Mouse (Mus musculus): ENCODE data around the gene Recql5. TPM values are rescaled to one million over a fixed set of nuclear protein-coding genes. Genes with fewer than 3 reads are reported as not detected.
"Not testable (repeated sequence)": the region's sequence is repeated elsewhere in the genome, so short reads cannot be mapped to it uniquely, and the experiment has no call there.

Recql5 gene
- total RNA-seq, 2 experiments from 2014 or later = 17.1 to 20.9 TPM

GRCm38 (mm10) chr11:115878071-115878470 lies 55.2 kb downstream of the Recql5 start:
- intact Hi-C loops (cut with DNase I) = no loop called here

GRCm38 (mm10) chr11:115877174-115877755 lies 56.0 kb downstream of the Recql5 start:
- intact Hi-C loops (cut with DNase I) = no loop called here
- DNase-seq (ENCODE audit: extremely low spot score in 1 of 2, low spot score in 2 of 2) = no peak

More at GRCm38 (mm10) chr11:115878071-115878470, 55.2 kb downstream of the Recql5 start:
- DNase-seq (ENCODE audit: extremely low spot score in 1 of 2, low spot score in 2 of 2) = no peak

- intact Hi-C loops (cut with DNase I) = no loop called here
- DNase-seq (ENCODE audit: extremely low spot score in 1 of 2, low spot score in 2 of 2) = no peak
These were observed 56.8 kb downstream of the Recql5 start for GRCm38 (mm10) chr11:115876438-115876837.

- intact Hi-C loops (cut with DNase I) = no loop called here
These were observed 57.3 kb downstream of the Recql5 start for GRCm38 (mm10) chr11:115875935-115876334.

GRCm38 (mm10) chr11:115872437-115872836 lies 60.8 kb downstream of the Recql5 start:
- intact Hi-C loops (cut with DNase I) = no loop called here

More at GRCm38 (mm10) chr11:115875935-115876334, 57.3 kb downstream of the Recql5 start:
- no peak for DNase-seq (ENCODE audit: extremely low spot score in 1 of 2, low spot score in 2 of 2)

GRCm38 (mm10) chr11:115869393-115869792 lies 63.9 kb downstream of the Recql5 start:
- intact Hi-C loops (cut with DNase I) = no loop called here

More at GRCm38 (mm10) chr11:115872437-115872836, 60.8 kb downstream of the Recql5 start:
- DNase-seq (ENCODE audit: extremely low spot score in 1 of 2, low spot score in 2 of 2) = no peak

GRCm38 (mm10) chr11:115863895-115864294 lies 69.4 kb downstream of the Recql5 start:
- intact Hi-C loops (cut with DNase I) = no loop called here

More at GRCm38 (mm10) chr11:115869393-115869792, 63.9 kb downstream of the Recql5 start:
- DNase-seq (ENCODE audit: extremely low spot score in 1 of 2, low spot score in 2 of 2) = no peak

GRCm38 (mm10) chr11:115859143-115859945 lies 73.9 kb downstream of the Recql5 start:
- peak; percentile 60 to 93 for DNase-seq (ENCODE audit: extremely low spot score in 1 of 2, low spot score in 2 of 2)
- intact Hi-C loops (cut with DNase I) = no loop called here

More at GRCm38 (mm10) chr11:115863895-115864294, 69.4 kb downstream of the Recql5 start:
- DNase-seq (ENCODE audit: extremely low spot score in 1 of 2, low spot score in 2 of 2) = no peak

- intact Hi-C loops (cut with DNase I) = no loop called here
These were observed 74.9 kb downstream of the Recql5 start, which contains the start of gene Myo15b for GRCm38 (mm10) chr11:115858354-115858753. Gene Myo15b, plus strand, starts transcription at chr11:115858406.

GRCm38 (mm10) chr11:115857936-115858335 lies 75.3 kb downstream of the Recql5 start:
- intact Hi-C loops (cut with DNase I) = no loop called here
- no peak for DNase-seq (ENCODE audit: extremely low spot score in 1 of 2, low spot score in 2 of 2)

More at GRCm38 (mm10) chr11:115858354-115858753, 74.9 kb downstream of the Recql5 start, which contains the start of gene Myo15b:
- DNase-seq (ENCODE audit: extremely low spot score in 1 of 2, low spot score in 2 of 2) = no peak

- intact Hi-C loops (cut with DNase I); DNase-seq (ENCODE audit: extremely low spot score in 1 of 2, low spot score in 2 of 2): not testable (repeated sequence)
These were observed 76.1 kb downstream of the Recql5 start for GRCm38 (mm10) chr11:115857146-115857545.

GRCm38 (mm10) chr11:115854674-115855073 lies 78.6 kb downstream of the Recql5 start:
- no peak for DNase-seq (ENCODE audit: extremely low spot score in 1 of 2, low spot score in 2 of 2)
- intact Hi-C loops (cut with DNase I) = no loop called here

- intact Hi-C loops (cut with DNase I) = no loop called here
- DNase-seq (ENCODE audit: extremely low spot score in 1 of 2, low spot score in 2 of 2) = no peak
These were observed 87.5 kb downstream of the Recql5 start for GRCm38 (mm10) chr11:115845819-115846218.

GRCm38 (mm10) chr11:115844240-115844639 lies 89.0 kb downstream of the Recql5 start:
- intact Hi-C loops (cut with DNase I) = no loop called here
- DNase-seq (ENCODE audit: extremely low spot score in 1 of 2, low spot score in 2 of 2) = no peak

GRCm38 (mm10) chr11:115843891-115844239 lies 89.4 kb downstream of the Recql5 start:
- intact Hi-C loops (cut with DNase I) = no loop called here

GRCm38 (mm10) chr11:115843141-115843890 lies 90.0 kb downstream of the Recql5 start:
- intact Hi-C loops (cut with DNase I) = no loop called here
- DNase-seq (ENCODE audit: extremely low spot score in 1 of 2, low spot score in 2 of 2) = no peak

More at GRCm38 (mm10) chr11:115843891-115844239, 89.4 kb downstream of the Recql5 start:
- DNase-seq (ENCODE audit: extremely low spot score in 1 of 2, low spot score in 2 of 2) = no peak
